In genomic region chr1:95322219-95322618, GRCm38 (mm10) we compare ENCODE assay signal across 24 mouse cellular contexts.
"Had no signal": no experiment of that assay in that cellular context is flagged by ENCODE, and none has a peak within 500 bp of the region (broad histone marks: within the 10 kb centered on the region; RNA-seq: fewer than 3 reads in every experiment).

No protein-coding gene starts in this region.

- DNase-seq: gastrocnemius, postnatal 14 days; gastrocnemius, postnatal 36 days; heart, adult 11 months; heart, adult 2 months; heart, postnatal 14 days; heart, postnatal 36 days; kidney, adult 11 months; kidney, adult 2 months; kidney, adult 9 months; kidney, postnatal 14 days; kidney, postnatal 36 days; layer of hippocampus, adult 9-11 months; layer of hippocampus, postnatal 36 days; left cerebral cortex, postnatal 4 days had no signal

- H3K4me1 ChIP-seq: heart, embryonic 15.5 days; hindbrain, embryonic 15.5 days; kidney, embryonic 15.5 days; limb, embryonic 13.5 days; limb, embryonic 15.5 days had no signal

- H3K27ac ChIP-seq: heart, adult 2 months; heart, embryonic 13.5 days; heart, embryonic 15.5 days; hindbrain, embryonic 15.5 days; hindbrain, postnatal 0 days; kidney, embryonic 15.5 days; kidney, postnatal 0 days; limb, embryonic 13.5 days; limb, embryonic 15.5 days had no signal

- H3K27me3 ChIP-seq: heart, embryonic 13.5 days; heart, embryonic 15.5 days; hindbrain, embryonic 15.5 days; kidney, embryonic 15.5 days; limb, embryonic 13.5 days; limb, embryonic 15.5 days had no signal

- H3K9ac ChIP-seq: heart, embryonic 13.5 days; heart, embryonic 15.5 days; hindbrain, embryonic 15.5 days; kidney, embryonic 15.5 days; limb, embryonic 13.5 days; limb, embryonic 15.5 days had no signal

- H3K9me3 ChIP-seq: heart, embryonic 13.5 days; heart, embryonic 15.5 days; hindbrain, embryonic 15.5 days; kidney, embryonic 15.5 days; limb, embryonic 13.5 days; limb, embryonic 15.5 days had no signal

- H3K4me3 ChIP-seq: heart, adult 2 months; heart, embryonic 13.5 days; heart, embryonic 15.5 days; hindbrain, embryonic 15.5 days; kidney, embryonic 15.5 days; limb, embryonic 13.5 days; limb, embryonic 15.5 days had no signal

- ATAC-seq: hindbrain, postnatal 0 days; intestine, embryonic 16.5 days had no signal

- H3K4me2 ChIP-seq: heart, embryonic 11.5 days; heart, embryonic 13.5 days; heart, embryonic 15.5 days; hindbrain, embryonic 15.5 days; kidney, embryonic 15.5 days; limb, embryonic 13.5 days; limb, embryonic 15.5 days had no signal
